Mouse (Mus musculus) intestine, embryonic 14.5 days (tissue): ENCODE measurements at regions not wholly inside any gene's neighbourhood (a gene's known extent, or its start where the extent isn't known, plus 50 kb on each side); places are given as distances from the start of the nearest gene placed in this dataset.

ENCODE experiments used
- ATAC-seq: fragments of 200-750 bp; cut with Nextera tagmentation; replicated peaks from 2 replicates; pipeline ENCODE4 v1.8.0; 2017; ENCODE audit warnings: low read depth, moderate number of reproducible peaks, moderate TSS enrichment, moderate library complexity; ENCODE audit not compliant: low FRiP score, low TSS enrichment
- DNase-seq: peaks from one replicate; pipeline ENCODE4 v3.0.0-alpha.2; 2018; ENCODE audit warnings: low spot score
- H3K27ac ChIP-seq: fragments of 300-500 bp; sonication (generic); 2 replicates; pipeline ENCODE4 v1.5.1; 2014; ENCODE audit warnings: low read depth, mild to moderate bottlenecking, control low read depth
- H3K27me3 ChIP-seq: fragments of 300-500 bp; sonication (generic); replicated peaks from 2 replicates; pipeline ENCODE4 v1.6.1; 2014; ENCODE audit warnings: low read length, control low read depth; ENCODE audit not compliant: control insufficient read depth, insufficient read depth
- H3K36me3 ChIP-seq: fragments of 300-500 bp; sonication (generic); 2 replicates; pipeline ENCODE4 v1.6.1; 2014; ENCODE audit warnings: low read length, control low read depth; ENCODE audit not compliant: control insufficient read depth, insufficient read depth
- H3K4me1 ChIP-seq: fragments of 300-500 bp; sonication (generic); replicated peaks from 2 replicates; pipeline ENCODE4 v1.6.1; 2014; ENCODE audit warnings: low read length, control low read depth, mixed read lengths; ENCODE audit not compliant: control insufficient read depth, insufficient read depth
- H3K4me2 ChIP-seq: fragments of 300-500 bp; sonication (generic); 2 replicates; pipeline ENCODE4 v1.6.1; 2014; ENCODE audit warnings: low read length
- H3K4me3 ChIP-seq: fragments of 300-500 bp; sonication (generic); 2 replicates; pipeline ENCODE4 v1.5.1; 2014; ENCODE audit warnings: low read depth, low read length, control low read depth, mixed read lengths
- H3K9ac ChIP-seq: fragments of 300-500 bp; sonication (generic); 2 replicates; pipeline ENCODE4 v1.6.1; 2014; ENCODE audit warnings: mild to moderate bottlenecking, low read length
- H3K9me3 ChIP-seq: fragments of 300-500 bp; sonication (generic); 2 replicates; pipeline ENCODE4 v1.6.1; 2016; ENCODE audit warnings: low read length, control low read depth; ENCODE audit not compliant: control insufficient read depth
- WGBS: fragments of 180-500 bp; shearing (Covaris S2); extraction: QIAGEN DNeasy Blood & Tissue Kit; methylation state at CpG from one replicate; pipeline ENCODE4 v1.1.7; 2014; 5-methylcytosine and 5-hydroxymethylcytosine counted together

GRCm38 (mm10) chr17:45279075-45279810 lies 154.3 kb downstream of the Cdc5l start:
- DNase-seq (no peak), ATAC-seq (no peak)

GRCm38 (mm10) chr17:45277516-45277915 lies 156.0 kb downstream of the Cdc5l start:
- no peaks in the 10 kb centered on the region for H3K36me3 ChIP-seq
- no peaks in the 10 kb centered on the region; the same call in 1 of the 2 replicates for H3K27me3 ChIP-seq
- peaks cover 12% of the 10 kb centered on the region for H3K4me1 ChIP-seq
- no peak overlapping the region for H3K27ac ChIP-seq
- no peak overlapping the region for H3K9ac ChIP-seq
- H3K9me3 ChIP-seq, result no peaks in the 10 kb centered on the region
- H3K4me2 ChIP-seq, result no peak overlapping the region
- 68% methylated on average over 3 of the region's 3 CpGs for WGBS
- ATAC-seq (no peak), DNase-seq (no peak)
- no peak overlapping the region for H3K4me3 ChIP-seq

More at GRCm38 (mm10) chr17:45279075-45279810, 154.3 kb downstream of the Cdc5l start:
- peak overlapping the region; percentile 25 for H3K4me2 ChIP-seq
- H3K4me3 ChIP-seq, result no peak overlapping the region
- H3K36me3 ChIP-seq, result no peaks in the 10 kb centered on the region
- H3K27ac ChIP-seq, result no peak overlapping the region
- H3K27me3 ChIP-seq, result no peaks in the 10 kb centered on the region; the same call in 1 of the 2 replicates
- 22% methylated on average over 13 of the region's 13 CpGs for WGBS
- peaks cover 12% of the 10 kb centered on the region for H3K4me1 ChIP-seq
- H3K9ac ChIP-seq, result no peak overlapping the region
- H3K9me3 ChIP-seq, result no peaks in the 10 kb centered on the region

- H3K27me3 ChIP-seq, result no peaks in the 10 kb centered on the region; the same call in 1 of the 2 replicates
- H3K27ac ChIP-seq, result no peak overlapping the region
- no peak overlapping the region for H3K9ac ChIP-seq
- 75% methylated on average over 12 of the region's 12 CpGs for WGBS
- H3K4me1 ChIP-seq, result peaks cover 12% of the 10 kb centered on the region
- no peak overlapping the region for H3K4me2 ChIP-seq
- H3K36me3 ChIP-seq, result no peaks in the 10 kb centered on the region
- no peak for ATAC-seq
- DNase-seq, result no peak
- no peaks in the 10 kb centered on the region for H3K9me3 ChIP-seq
- no peak overlapping the region for H3K4me3 ChIP-seq
Observed at GRCm38 (mm10) chr17:45276686-45277405, 156.7 kb downstream of the Cdc5l start.

GRCm38 (mm10) chr17:45274894-45275293 lies 158.6 kb downstream of the Cdc5l start:
- WGBS, result 55% methylated on average over 4 of the region's 4 CpGs
- Histone ChIP-seq H3K4me3 (no peak overlapping the region), H3K9ac (no peak overlapping the region), H3K36me3 (no peaks in the 10 kb centered on the region), H3K4me1 (peaks cover 10% of the 10 kb centered on the region), H3K27ac (no peak overlapping the region), H3K27me3 (no peaks in the 10 kb centered on the region; the same call in 1 of the 2 replicates), H3K9me3 (peaks cover 5% of the 10 kb centered on the region; the same call in 1 of the 2 replicates), H3K4me2 (no peak overlapping the region)
- DNase-seq (no peak), ATAC-seq (no peak)

GRCm38 (mm10) chr17:45266776-45267175 lies 166.8 kb downstream of the Cdc5l start:
- Histone ChIP-seq H3K27me3 (no peaks in the 10 kb centered on the region), H3K27ac (no peak overlapping the region), H3K4me1 (0 out of 2 replicates have a peak, but pooled peaks cover 9% of the 10 kb centered on the region), H3K4me3 (no peak overlapping the region), H3K9me3 (peaks cover 5% of the 10 kb centered on the region; the same call in 1 of the 2 replicates), H3K9ac (no peak overlapping the region), H3K36me3 (no peaks in the 10 kb centered on the region), H3K4me2 (no peak overlapping the region)
- ATAC-seq (no peak), DNase-seq (no peak)
- 78% methylated on average over 6 of the region's 6 CpGs for WGBS

- WGBS, result 64% methylated on average over 7 of the region's 7 CpGs
- Histone ChIP-seq H3K4me1 (0 out of 2 replicates have a peak, but pooled peaks cover 9% of the 10 kb centered on the region), H3K4me3 (no peak overlapping the region), H3K27me3 (no peaks in the 10 kb centered on the region), H3K4me2 (no peak overlapping the region), H3K36me3 (no peaks in the 10 kb centered on the region), H3K27ac (no peak overlapping the region), H3K9me3 (no peaks in the 10 kb centered on the region), H3K9ac (no peak overlapping the region)
- DNase-seq (no peak), ATAC-seq (no peak)
Observed at GRCm38 (mm10) chr17:45265587-45265986, 167.9 kb downstream of the Cdc5l start.

GRCm38 (mm10) chr17:45264434-45264833 lies 169.1 kb downstream of the Cdc5l start:
- Histone ChIP-seq H3K4me3 (no peak overlapping the region), H3K9ac (no peak overlapping the region), H3K36me3 (no peaks in the 10 kb centered on the region), H3K9me3 (no peaks in the 10 kb centered on the region), H3K27ac (no peak overlapping the region), H3K4me1 (0 out of 2 replicates have a peak, but pooled peaks cover 9% of the 10 kb centered on the region), H3K4me2 (no peak overlapping the region), H3K27me3 (no peaks in the 10 kb centered on the region)
- ATAC-seq (no peak), DNase-seq (no peak)
- 40% methylated on average over 6 of the region's 6 CpGs for WGBS

GRCm38 (mm10) chr17:45260421-45260820 lies 173.1 kb downstream of the Cdc5l start:
- WGBS, result 87% methylated on average over 10 of the region's 10 CpGs
- DNase-seq, result no peak
- Histone ChIP-seq H3K4me1 (peaks cover 13% of the 10 kb centered on the region), H3K27ac (no peak overlapping the region), H3K4me2 (no peak overlapping the region), H3K9ac (no peak overlapping the region), H3K27me3 (no peaks in the 10 kb centered on the region), H3K4me3 (no peak overlapping the region), H3K9me3 (no peaks in the 10 kb centered on the region), H3K36me3 (no peaks in the 10 kb centered on the region)
- no peak for ATAC-seq
